Mouse (Mus musculus): Measurements from ENCODE around the gene Gtf2ird1. TPM values are rescaled to one million over a fixed set of nuclear protein-coding genes. Genes with fewer than 3 reads are reported as not detected.
A peak's percentile ranks its signal among the peaks of the same experiment; 100 is the strongest.
"Not testable (repeated sequence)": the region's sequence is repeated elsewhere in the genome, so short reads cannot be mapped to it uniquely, and the experiment has no call there.

The Gtf2ird1 gene
- polyA plus RNA-seq, 1 experiment from 2014 or later = 93.3 TPM

GRCm38 (mm10) chr5:134489583-134489982 lies 33.1 kb upstream of the Gtf2ird1 start:
- Histone ChIP-seq H3K36me3 (peaks cover 52% of the 10 kb centered on the region), H3K4me2 (replicated peaks) (no peak overlapping the region), H3K9ac (replicated peaks) (no peak overlapping the region), H3K27ac (replicated peaks) (no peak overlapping the region), H3K4me1 (no peaks in the 10 kb centered on the region), H3K4me3 (no peak overlapping the region), H3K27me3 (no peaks in the 10 kb centered on the region), H3K9me3 (no peaks in the 10 kb centered on the region)
- WGBS = 24% methylated on average over 9 of the region's 9 CpGs
- ATAC-seq (replicated peaks) = no peak

DNA sequence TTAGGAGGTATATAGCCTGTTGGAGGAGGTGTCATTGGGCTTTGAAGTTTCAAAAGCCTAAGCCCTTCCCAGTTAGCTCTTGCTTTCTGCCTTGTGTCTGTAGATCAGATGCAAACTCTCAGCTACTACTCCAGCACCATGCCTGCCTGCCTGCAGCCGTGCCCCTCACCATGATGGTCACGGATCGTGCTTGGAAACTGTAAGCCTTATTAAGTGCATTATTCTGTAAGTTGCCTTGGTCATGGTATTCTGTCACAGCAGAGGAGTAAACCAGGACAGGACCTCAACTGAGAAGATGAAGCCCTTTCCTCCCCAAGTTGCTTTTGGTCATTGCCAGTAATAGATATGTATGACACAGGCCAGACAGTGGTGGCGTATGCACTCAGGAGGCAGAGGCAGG lies 32.1 kb upstream of the Gtf2ird1 start:
- H3K27me3 ChIP-seq = no peaks in the 10 kb centered on the region
- H3K4me1 ChIP-seq = no peaks in the 10 kb centered on the region
- ATAC-seq (replicated peaks) = no peak
- no peak overlapping the region for H3K4me2 ChIP-seq (replicated peaks)
- 95% methylated on average over 4 of the region's 4 CpGs for WGBS
- H3K27ac ChIP-seq (replicated peaks) = no peak overlapping the region
- H3K4me3 ChIP-seq = no peak overlapping the region
- peaks cover 46% of the 10 kb centered on the region for H3K36me3 ChIP-seq
- H3K9ac ChIP-seq (replicated peaks) = no peak overlapping the region
- no peaks in the 10 kb centered on the region for H3K9me3 ChIP-seq

DNA sequence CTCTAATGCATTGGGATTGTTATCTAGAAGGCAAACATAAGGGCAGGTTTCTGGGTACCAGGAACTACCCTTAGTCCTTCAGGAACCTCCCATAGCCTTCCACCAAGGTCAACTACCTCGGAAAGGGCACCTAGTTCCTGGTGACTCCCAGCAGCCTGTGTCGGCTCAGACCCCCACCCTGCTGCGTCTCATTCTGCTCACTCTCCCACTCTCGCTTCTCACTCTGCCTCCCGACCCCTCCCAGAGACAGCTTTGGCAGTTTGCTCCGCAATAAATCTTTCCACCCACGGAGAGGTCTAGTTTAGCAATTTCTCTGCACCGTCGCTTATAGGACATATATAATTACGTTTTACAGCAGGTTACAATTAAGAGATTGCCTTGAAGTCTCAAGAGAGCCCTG lies 31.5 kb upstream of the Gtf2ird1 start:
- Histone ChIP-seq H3K36me3 (peaks cover 40% of the 10 kb centered on the region), H3K27ac (replicated peaks) (no peak overlapping the region), H3K9ac (replicated peaks) (no peak overlapping the region), H3K27me3 (no peaks in the 10 kb centered on the region), H3K4me2 (replicated peaks) (no peak overlapping the region), H3K4me3 (no peak overlapping the region), H3K9me3 (no peaks in the 10 kb centered on the region), H3K4me1 (no peaks in the 10 kb centered on the region)
- 79% methylated on average over 10 of the region's 10 CpGs for WGBS
- ATAC-seq (replicated peaks) = no peak

GRCm38 (mm10) chr5:134485900-134486665 lies 29.6 kb upstream of the Gtf2ird1 start:
- Histone ChIP-seq H3K27me3 (no peaks in the 10 kb centered on the region), H3K36me3 (peaks cover 26% of the 10 kb centered on the region), H3K27ac (replicated peaks) (no peak overlapping the region), H3K4me1 (no peaks in the 10 kb centered on the region), H3K4me2 (replicated peaks) (no peak overlapping the region), H3K9ac (replicated peaks) (no peak overlapping the region), H3K4me3 (no peak overlapping the region), H3K9me3 (no peaks in the 10 kb centered on the region)
- 63% methylated on average over 13 of the region's 13 CpGs for WGBS
- peak; percentile 75 for ATAC-seq (replicated peaks)

GRCm38 (mm10) chr5:134485183-134485730 lies 28.7 kb upstream of the Gtf2ird1 start:
- no peaks in the 10 kb centered on the region for H3K27me3 ChIP-seq
- H3K27ac ChIP-seq (replicated peaks) = no peak overlapping the region
- H3K9me3 ChIP-seq = no peaks in the 10 kb centered on the region
- H3K9ac ChIP-seq (replicated peaks) = no peak overlapping the region
- H3K36me3 ChIP-seq = peaks cover 18% of the 10 kb centered on the region
- no peak overlapping the region for H3K4me2 ChIP-seq (replicated peaks)
- H3K4me3 ChIP-seq = no peak overlapping the region
- peak; percentile 24; the same call in 1 of the 2 replicates for ATAC-seq (replicated peaks)
- 85% methylated on average over 7 of the region's 7 CpGs for WGBS
- H3K4me1 ChIP-seq = no peaks in the 10 kb centered on the region

GRCm38 (mm10) chr5:134483291-134483690 lies 26.8 kb upstream of the Gtf2ird1 start:
- 88% methylated on average over 1 of the region's 1 CpGs for WGBS
- ATAC-seq (replicated peaks) = no peak
- Histone ChIP-seq H3K4me1 (no peaks in the 10 kb centered on the region), H3K27me3 (no peaks in the 10 kb centered on the region), H3K27ac (replicated peaks) (no peak overlapping the region), H3K36me3 (no peaks in the 10 kb centered on the region), H3K4me2 (replicated peaks) (no peak overlapping the region), H3K9me3 (no peaks in the 10 kb centered on the region), H3K4me3 (no peak overlapping the region), H3K9ac (replicated peaks) (no peak overlapping the region)

- H3K4me1 ChIP-seq = no peaks in the 10 kb centered on the region
- ATAC-seq (replicated peaks) = no peak
- H3K9ac ChIP-seq (replicated peaks) = no peak overlapping the region
- no peaks in the 10 kb centered on the region for H3K27me3 ChIP-seq
- WGBS = 43% methylated on average over 11 of the region's 11 CpGs
- H3K4me2 ChIP-seq (replicated peaks) = no peak overlapping the region
- no peaks in the 10 kb centered on the region for H3K9me3 ChIP-seq
- no peak overlapping the region for H3K27ac ChIP-seq (replicated peaks)
- H3K4me3 ChIP-seq = no peak overlapping the region
- no peaks in the 10 kb centered on the region for H3K36me3 ChIP-seq
Measured at GRCm38 (mm10) chr5:134482331-134482730, 25.8 kb upstream of the Gtf2ird1 start.

DNA sequence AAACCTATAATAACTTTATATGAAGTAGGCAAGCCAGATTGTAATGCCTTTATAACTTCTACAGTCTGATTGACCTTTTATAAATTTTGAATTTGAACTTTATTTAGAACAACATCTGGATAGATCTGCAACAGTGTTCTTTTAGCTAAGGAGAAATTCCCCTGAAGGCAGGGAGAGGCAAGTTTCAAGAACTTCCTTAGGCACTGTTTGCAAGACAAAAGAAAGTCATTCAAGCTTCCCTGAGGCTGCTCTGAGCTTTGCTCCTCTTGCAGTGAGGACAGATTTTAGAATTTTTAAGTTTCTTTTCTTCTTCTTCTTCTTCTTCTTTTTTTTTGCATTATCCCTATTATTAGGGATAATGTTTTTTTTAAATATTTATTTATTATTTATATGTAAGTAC lies 22.4 kb upstream of the Gtf2ird1 start:
- not testable (repeated sequence) for H3K9ac ChIP-seq (replicated peaks); H3K9me3 ChIP-seq; H3K27me3 ChIP-seq; H3K4me2 ChIP-seq (replicated peaks); H3K36me3 ChIP-seq; H3K4me3 ChIP-seq; ATAC-seq (replicated peaks); H3K27ac ChIP-seq (replicated peaks); H3K4me1 ChIP-seq

DNA sequence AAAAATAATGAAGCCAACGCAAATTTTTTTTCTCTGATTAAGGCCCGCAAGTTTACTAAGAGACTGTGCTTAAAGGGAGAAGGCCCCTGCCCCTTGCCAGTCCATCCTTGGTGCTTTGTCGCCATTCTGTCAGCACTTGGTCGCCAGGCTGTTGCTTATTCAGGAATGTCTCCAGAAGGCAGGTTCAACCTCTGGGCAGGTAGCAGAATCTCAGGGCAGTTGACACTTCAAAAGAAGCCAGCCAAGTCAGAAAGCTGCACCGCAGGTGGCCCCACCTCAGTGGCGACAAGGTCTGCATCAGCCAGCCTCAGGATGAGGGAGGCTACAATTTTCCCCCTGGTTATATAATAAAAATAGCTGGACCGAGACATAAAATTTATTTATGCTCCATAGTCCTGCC lies 19.2 kb upstream of the Gtf2ird1 start:
- not testable (repeated sequence) for H3K9me3 ChIP-seq; H3K27ac ChIP-seq (replicated peaks); H3K36me3 ChIP-seq; H3K4me3 ChIP-seq; H3K4me2 ChIP-seq (replicated peaks); H3K9ac ChIP-seq (replicated peaks); H3K27me3 ChIP-seq; ATAC-seq (replicated peaks); H3K4me1 ChIP-seq
- 92% methylated on average over 7 of the region's 7 CpGs for WGBS

DNA sequence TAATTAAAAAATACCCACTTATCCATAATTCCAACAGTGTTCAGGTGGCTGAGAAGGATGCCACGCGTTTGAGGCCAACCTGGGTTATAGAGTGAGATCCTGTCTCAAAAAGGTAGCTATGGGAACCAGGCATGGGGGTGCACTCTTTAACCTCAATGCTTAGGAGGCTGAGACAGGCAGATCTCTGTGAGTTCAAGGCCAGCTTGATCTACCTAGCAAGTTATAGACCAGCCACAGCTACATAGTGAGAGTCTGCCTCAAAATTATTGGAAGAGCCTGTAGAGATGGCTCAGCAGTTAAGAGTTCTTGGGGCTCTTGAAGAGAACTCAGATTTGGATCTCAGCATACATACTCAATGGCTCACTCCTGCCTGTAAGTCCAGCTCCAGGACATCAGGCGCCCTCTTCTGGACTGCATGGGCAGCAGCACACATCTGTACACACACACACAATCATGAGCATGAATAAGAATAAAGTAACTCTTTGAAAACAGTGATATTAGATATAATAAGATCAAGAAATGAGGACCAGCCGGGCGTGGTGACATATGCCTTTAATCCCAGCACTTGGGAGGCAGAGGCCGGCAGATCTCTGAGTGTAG lies 18.6 kb upstream of the Gtf2ird1 start:
- H3K27ac ChIP-seq (replicated peaks) = no peak overlapping the region
- no peaks in the 10 kb centered on the region for H3K9me3 ChIP-seq
- H3K4me1 ChIP-seq = no peaks in the 10 kb centered on the region
- H3K4me3 ChIP-seq = no peak overlapping the region
- H3K27me3 ChIP-seq = no peaks in the 10 kb centered on the region
- no peaks in the 10 kb centered on the region for H3K36me3 ChIP-seq
- H3K9ac ChIP-seq (replicated peaks) = no peak overlapping the region
- ATAC-seq (replicated peaks) = no peak
- 90% methylated on average over 6 of the region's 6 CpGs for WGBS
- H3K4me2 ChIP-seq (replicated peaks) = no peak overlapping the region

- H3K36me3 ChIP-seq = no peaks in the 10 kb centered on the region
- no peaks in the 10 kb centered on the region for H3K9me3 ChIP-seq
- H3K27me3 ChIP-seq = no peaks in the 10 kb centered on the region
- H3K9ac ChIP-seq (replicated peaks) = no peak overlapping the region
- WGBS = 94% methylated on average over 2 of the region's 2 CpGs
- no peak overlapping the region for H3K4me2 ChIP-seq (replicated peaks)
- H3K27ac ChIP-seq (replicated peaks) = no peak overlapping the region
- ATAC-seq (replicated peaks) = no peak
- no peak overlapping the region for H3K4me3 ChIP-seq
- H3K4me1 ChIP-seq = no peaks in the 10 kb centered on the region
Measured at GRCm38 (mm10) chr5:134473902-134474301, 17.4 kb upstream of the Gtf2ird1 start.

DNA sequence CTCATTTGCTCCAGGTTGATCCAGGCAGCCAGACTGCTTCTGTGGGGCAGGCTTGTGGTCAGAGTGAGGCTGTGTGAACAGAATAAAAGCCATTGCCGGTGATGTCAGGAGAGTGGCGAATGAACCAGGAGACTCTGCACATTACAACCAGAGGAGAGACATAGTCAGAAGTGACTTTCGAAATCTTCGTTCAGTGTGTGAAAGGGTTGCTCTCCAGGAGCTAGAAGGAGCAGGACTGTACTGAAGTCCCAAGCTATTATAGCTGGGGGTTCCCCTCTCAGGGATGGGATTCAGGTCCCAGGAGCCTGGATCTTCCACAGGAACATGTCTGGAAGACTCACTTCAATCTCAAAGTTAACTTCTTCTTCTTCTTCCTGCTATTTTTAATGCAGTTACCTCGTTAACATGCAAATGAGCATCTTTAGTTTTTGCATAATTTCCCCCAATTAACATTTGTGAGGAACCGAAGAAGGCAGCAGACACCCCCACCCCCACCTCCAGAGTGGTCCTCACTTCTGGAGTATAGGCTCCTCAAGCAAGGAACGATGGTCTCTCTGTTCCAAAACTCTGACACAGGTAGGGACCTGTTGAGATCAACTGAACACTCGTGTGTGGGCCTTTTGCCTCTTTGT lies 14.1 kb upstream of the Gtf2ird1 start:
- Histone ChIP-seq H3K4me3 (no peak overlapping the region), H3K9me3 (no peaks in the 10 kb centered on the region), H3K9ac (replicated peaks) (no peak overlapping the region), H3K4me2 (replicated peaks) (no peak overlapping the region), H3K27ac (replicated peaks) (no peak overlapping the region), H3K27me3 (no peaks in the 10 kb centered on the region), H3K36me3 (no peaks in the 10 kb centered on the region), H3K4me1 (peaks cover 15% of the 10 kb centered on the region)
- ATAC-seq (replicated peaks) = no peak
- 68% methylated on average over 8 of the region's 8 CpGs for WGBS

Measured in forebrain, embryonic 15.5 days (tissue).